Mouse (Mus musculus): ENCODE measurements at regions not wholly inside any gene's neighbourhood (a gene's known extent, or its start where the extent isn't known, plus 50 kb on each side); places are given as distances from the start of the nearest gene placed in this dataset.

DNA sequence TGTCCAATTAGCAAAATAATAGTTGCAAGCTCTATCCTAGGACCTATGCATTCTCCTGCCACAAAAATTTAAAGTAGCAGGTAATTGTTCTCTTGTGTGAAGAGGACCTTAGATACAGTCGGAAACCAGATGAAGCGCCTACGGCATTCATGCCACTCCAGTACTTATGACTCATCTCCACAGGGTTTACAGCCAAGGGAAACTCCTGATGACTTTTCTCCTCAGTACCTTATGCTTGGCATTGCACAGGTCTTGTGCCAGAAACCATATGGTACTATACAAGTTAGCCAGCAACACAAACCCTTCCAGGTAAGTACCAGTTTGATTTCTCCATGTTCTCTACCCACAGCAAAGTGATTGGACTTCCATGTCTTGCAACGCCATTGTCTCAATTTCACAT is 606.3 kb upstream of the Dmac1 start:
- DNase-seq = peak in 1 of 2 experiments; percentile 21

DNA sequence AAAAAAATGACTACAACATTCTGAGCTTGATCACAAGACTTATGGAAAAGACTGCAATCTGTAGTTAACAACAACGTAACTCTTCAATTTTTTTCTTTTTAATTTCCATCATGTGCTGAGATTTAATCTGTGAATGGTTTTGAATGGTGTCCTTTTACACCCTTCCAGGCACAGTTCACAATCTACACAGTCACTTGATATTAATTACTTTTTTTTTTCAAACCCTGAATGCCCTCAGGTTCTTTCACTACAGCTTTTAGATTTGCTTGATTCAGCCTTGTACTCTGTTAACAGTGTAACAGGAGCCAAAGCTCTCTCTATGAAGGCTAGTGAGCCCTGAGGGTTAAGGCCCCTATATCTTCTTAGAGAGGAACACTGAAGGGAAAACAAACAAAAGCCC is 591.7 kb upstream of the Dmac1 start:
- no peak for DNase-seq

DNA sequence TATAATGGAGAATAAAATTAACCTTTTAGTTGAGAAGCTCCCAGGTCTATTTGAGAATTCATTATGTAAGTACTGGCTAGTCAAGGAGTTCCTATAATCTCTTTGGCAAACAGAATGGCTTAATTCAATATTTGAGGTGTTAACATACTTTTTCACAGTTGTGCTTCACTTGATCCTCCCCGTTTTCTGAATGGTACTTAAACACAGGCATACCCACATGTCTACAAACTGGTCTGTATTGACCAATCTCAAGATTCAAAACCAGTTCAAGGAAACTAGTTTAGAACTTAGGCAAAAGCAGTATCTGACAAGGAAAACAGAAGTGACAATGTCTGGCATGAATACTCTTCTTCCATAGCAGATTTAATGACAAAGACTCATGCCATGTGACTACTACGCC is 583.0 kb upstream of the Dmac1 start:
- DNase-seq = no peak

DNA sequence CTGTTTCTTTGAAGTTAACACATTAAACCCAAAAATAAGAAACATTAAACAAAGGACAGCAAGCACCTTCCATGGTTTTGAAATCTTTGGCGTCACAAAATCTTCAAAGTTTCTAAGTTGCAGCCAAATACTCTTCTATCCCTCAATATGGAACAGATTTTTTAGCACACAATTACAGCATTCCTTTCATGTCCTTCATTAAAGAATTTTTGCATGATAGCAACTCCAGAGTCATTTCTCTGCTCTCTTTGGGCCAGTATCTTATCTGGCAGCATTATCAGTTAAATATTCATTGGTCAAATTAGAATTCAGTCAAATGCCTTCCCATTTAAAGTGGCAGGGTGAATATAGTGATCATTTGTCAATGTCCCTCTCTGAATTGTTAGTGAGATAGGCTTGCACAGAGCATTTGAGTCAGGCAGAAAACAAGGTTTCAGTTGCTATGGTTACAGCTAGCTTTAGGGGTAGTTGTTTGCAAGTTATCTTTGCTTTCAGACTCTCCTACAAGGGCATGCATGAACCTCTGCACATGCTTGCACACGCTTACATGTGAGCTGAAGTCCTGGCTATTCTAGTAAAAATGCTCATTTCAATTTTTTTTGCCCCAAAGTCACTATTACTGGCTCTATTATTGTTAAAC is 579.8 kb upstream of the Dmac1 start:
- DNase-seq = no peak

DNA sequence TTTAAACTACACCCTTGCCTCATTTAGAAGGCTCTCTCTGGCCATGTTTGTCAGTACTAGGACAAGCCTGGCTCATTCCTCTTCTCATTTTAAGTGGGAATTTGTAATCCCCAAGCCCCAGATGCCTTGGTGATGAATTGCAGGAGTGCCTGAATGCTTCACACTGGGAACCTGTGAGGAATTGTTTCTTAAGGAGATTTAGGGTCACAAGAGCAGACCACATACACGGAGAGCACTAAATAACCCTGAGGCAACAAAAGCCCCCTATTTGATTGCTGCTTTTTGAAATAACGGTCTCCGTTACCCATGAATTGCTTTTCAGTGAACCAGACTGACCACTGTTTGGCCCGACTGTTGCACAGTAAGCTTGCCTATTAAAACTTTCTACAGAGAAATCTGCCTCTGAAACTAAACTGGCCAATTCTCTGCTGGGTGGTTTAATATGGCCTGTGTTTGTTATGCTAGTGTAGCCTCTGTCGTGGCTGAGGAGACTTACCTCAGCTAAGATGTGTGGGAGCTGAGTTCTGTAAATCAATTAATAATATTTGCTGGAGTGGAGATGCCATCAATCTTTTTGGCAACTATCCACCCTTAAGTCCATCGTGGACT is 577.7 kb upstream of the Dmac1 start:
- DNase-seq = no peak

DNA sequence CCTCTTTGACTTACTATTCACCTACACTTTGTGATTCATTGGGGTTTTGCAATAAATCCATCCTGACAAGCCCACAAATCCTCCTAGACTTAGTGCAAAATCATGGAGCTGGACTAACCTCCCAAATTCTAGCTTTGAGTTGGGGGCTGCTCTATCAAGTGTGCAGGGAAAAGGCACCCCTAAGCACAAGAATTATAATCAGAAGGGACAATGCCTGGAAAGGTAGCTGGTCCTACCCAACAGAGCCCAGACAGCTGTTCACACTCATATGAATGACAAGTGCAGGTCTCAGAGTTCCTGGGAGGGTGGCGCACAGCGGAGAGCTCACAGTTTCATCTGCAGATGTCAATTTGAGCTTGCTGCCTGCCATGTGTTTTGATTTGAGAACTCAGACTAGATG is 572.2 kb upstream of the Dmac1 start:
- DNase-seq = no peak

DNA sequence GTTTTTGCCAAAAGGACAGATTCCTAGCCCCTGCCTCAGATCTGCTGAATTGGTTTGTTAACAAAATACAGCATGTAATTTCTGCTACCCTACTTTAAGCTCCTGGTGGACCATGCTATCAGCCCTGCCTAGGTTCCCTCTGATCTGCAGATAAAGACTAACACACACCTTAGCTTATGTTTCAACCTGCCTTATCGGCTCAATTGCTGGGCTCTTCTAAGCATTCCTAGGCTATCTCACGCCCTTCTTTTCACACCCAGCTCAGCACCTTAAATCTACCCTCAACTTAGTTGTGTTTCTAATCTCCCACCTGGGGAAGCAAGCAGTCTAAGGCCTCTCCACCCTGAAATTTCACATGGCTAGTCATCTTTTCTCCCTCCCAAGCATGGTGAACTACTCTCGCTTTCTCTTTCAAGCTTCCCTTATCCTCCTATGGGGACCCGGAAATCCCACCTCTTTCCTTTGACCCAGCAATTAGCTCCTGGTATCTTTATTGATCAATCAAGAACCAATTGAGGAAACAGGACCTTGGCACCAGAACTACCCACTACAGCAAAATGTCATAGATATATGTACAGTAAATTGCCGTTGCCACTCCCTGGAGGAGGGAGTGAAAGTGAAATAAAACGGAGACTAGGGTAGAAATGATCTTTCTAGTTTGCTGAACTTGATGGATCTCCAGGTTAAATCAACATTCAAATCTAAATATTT is 569.7 kb upstream of the Dmac1 start:
- no peak for DNase-seq

DNA sequence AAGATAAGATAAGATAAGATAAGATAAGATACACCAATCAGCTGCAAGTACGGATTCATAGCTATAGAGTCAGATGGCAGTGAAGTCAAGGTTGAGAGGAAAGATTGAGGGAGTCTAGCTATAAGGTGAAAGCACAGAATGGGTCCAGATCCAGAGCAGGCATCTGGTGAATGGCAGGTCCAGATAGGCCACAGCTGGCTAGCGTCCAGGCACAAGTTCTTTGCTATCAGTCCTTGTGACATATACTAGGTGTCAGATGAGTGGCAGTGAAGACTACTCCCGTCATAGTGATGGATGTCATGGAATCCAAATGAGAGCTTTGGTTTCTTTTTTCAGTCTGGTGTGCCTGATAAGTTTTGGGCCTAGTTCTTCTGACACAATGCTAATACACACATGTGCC is 566.9 kb upstream of the Dmac1 start:
- DNase-seq = no peak

DNA sequence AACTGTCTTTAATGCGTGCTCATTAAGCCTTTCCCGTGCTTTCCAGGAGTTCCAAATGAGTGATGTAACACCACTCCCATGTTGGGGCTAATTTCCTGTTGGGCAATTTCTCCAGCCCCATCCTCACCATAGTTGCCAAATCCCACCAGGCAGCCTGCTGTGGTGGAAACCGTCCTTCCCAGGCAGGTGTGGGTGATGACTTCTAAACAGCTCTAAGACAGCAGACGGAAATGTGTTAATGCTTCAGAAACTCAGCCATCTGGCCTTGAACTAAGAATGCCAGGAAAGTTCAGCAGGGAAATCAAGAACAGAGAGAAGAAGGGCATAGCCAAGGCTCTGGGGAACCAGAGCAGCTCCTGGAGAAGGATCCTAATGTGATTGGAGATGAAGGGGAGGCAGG is 560.5 kb upstream of the Dmac1 start:
- DNase-seq = peak in 1 of 2 experiments; percentile 7

DNA sequence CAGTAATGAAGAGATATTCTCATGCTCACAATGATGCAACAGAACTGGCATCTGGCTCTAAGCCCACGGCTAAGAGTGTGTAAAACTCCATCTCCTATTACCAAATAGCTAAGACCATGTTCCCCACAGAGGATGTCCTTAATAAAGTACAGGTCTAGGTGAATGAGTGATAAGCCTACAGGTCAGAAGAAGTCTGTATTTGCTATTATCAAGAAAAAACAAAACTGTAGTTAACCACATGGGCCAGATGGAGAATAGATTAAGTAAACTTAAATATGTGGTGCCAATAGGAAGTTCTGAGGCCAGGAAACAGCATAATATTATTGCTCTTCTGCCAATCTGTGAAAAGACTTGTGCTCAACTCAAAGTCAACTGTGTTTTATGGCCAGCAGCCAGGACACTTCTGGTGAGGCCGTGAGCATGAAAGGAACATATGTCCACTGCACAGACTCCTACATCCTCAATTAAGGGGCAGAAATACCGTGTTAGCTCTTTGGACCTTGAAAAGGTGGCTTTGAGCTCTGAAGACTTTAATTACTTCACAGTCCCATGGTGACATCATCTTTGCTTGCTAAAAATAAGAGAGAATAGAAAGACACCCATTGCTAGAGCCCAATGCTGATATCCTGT is 549.1 kb upstream of the Dmac1 start:
- peak; percentile 22 to 30 for DNase-seq

DNA sequence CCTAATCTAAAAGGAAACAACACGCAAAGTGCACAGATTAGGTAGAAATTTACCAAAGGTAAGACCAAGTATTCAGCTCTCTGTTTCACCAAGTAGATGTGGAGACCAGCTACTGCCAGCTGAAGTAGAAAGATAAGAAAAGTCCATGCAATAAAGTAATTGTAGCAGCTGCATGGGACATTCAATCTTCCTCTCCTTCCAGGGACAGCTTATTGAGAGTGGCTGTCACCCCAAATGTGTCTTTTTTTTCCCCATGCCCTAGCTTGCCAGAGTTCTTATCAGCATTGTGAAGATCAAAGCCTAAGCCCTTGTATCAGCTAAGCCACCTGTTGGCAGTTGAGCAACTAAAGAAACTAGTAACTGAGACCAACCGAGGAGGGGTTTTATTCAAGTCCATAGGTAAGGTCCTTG is 541.1 kb upstream of the Dmac1 start:
- no peak for DNase-seq

DNA sequence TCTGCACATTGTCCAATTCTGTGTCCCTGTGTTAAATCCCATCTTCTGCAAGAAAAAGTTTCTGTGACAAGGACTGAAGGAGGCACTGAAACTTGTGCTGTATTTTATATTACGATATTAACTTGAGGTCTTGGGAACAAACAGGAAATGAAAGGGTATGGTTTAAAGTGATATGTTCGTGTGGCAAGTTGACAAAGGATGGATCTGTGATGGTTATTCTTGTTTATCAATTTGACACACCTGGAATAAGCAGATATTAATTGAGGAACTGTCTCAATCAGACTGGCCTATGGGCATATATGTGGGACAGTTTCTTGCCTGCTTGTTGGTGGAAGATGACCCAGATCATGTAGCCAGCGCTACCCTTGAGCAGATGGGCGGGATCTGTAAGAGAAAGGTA is 537.9 kb upstream of the Dmac1 start:
- no peak for DNase-seq

DNA sequence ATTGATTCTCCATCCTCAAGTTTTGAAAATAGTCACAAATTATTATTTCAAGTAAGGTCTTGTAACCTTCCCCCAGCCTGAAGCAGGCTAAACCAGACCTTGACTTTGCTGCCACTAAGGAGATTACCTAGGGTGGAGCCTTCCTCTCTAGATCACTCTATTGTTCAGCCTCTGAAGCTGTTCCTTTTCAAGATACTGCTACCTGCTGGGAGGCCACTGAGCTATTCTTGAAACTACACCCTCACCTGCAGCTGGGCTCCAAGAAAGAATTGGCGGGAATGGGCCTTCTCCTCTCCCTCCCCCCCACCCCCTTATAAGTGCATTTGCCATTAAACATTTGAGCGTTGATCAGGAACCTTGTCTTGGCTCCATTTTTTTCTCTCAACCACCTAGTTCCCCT is 534.2 kb upstream of the Dmac1 start:
- DNase-seq = no peak

DNA sequence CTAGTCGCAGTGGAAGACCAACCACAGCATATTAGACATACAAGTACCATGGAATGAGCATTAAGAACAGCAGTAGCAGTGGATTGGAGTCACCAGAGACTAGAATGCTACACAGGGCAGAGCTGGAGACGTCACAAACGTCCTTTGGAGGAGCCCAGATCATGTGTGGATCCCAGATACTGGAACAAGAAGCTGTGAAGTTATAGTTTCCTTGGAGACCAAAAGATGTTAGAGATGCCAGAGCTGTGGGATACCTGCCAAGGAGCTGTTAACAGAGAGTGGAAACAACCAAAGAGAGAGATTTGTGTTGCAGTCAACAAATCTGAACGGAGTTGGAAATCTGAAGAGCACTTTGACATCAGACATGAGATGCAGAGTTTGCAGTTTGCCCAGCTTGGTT is 523.8 kb upstream of the Dmac1 start:
- DNase-seq = no peak

DNA sequence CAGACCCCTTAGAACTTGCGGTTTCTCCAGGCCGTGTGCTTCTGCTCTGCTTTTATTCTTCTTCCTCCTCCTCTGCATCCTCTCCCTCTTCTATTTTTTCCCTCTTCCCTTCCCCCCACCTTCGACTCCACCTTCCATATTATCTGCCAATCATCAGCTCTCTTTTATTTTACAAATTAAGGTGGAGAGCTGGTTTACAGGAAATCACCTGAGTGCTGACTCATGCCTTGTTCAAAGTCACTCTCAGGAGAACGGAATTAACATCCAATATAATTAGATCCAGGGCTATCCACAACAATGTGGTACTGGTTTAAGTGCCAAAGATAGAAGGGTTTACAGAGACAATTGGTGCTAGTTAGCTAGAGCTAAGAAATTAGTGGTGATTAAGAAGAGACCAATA is 523.1 kb upstream of the Dmac1 start:
- DNase-seq = no peak

DNA sequence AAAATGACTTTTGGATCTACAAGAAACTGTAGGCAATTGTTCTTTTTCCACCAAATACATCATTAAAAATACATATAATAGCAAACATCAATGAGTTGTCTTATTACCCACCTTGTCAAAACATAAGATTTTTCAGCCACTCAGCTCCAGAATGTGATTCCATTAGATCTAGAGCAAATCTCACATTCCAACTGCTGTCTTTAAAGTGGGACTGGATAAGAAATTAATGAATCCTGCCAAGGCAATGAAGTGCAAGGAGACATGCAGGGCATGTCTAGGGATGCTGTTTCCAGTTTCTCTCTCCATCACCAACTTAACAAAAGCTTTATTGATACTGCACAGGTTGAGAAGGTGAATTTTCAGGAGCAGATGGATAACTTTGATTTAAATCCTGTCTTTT is 513.7 kb upstream of the Dmac1 start:
- DNase-seq = no peak

DNA sequence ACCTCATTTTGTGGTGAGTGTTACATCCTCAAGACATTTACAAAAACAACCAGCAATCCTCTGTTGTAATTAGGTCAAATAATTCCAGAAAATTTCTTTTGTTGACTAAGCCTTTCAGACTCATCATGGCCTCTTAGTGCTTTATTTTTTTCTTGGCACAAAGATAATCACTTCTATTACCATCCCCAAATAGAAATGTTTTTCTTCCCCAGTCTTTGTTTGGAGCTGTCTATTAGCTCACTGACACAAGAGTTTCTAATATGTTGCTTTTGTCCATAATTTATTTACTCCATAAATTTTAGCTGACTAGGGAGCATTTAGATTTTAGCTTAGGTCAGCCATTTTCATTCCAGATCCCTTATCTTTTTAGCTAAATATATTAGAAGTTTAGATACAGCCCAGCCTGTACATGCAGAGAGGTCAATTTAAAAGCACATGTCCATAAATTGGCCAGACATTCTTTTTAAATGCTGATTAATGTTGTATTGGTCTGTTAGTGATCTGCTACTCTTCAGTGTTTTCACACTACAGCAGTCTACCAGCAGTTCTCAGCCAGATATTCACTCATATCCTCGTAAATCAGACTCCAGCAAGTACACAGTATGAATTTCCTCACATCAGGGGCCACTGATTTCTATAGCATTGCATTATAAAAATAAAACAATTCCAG is 513.0 kb upstream of the Dmac1 start:
- no peak for DNase-seq

DNA sequence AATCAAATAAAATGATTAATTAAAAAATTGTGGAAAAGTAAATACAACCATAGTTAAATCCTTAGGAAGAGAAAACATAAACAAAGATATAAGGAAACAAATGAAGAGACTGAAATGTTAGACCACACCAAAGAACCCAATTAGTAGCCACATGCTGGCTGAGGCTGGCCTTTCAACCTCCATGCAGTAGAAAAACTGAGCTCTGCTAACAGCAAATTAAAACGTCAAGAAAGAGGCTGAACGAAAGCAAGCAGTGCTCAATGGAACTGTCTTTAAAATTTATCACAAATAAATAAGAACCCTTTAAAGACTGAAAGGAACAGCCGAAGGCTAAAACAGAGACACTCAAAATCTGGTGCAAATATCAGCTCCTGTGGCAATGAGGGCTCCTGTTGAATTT is 509.3 kb upstream of the Dmac1 start:
- DNase-seq = no peak

DNA sequence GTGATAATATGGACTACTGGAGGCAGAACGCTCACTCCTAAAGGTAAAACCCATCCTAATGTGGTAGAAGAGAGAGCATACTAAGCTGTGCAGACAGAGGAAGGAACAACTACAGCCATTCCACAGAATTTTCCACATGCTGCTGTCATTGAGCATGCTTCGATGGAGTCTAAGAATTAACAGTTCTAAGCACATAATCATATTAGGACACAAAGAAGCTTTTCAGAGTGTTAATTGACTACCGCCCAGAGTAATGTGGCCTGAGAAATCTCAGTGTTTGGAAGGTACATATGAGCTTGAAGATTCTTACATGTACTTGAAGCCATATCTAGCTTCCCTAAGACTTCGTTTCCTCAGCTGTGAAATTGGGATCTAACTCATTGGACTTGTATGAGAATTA is 508.3 kb upstream of the Dmac1 start:
- no peak for DNase-seq

DNA sequence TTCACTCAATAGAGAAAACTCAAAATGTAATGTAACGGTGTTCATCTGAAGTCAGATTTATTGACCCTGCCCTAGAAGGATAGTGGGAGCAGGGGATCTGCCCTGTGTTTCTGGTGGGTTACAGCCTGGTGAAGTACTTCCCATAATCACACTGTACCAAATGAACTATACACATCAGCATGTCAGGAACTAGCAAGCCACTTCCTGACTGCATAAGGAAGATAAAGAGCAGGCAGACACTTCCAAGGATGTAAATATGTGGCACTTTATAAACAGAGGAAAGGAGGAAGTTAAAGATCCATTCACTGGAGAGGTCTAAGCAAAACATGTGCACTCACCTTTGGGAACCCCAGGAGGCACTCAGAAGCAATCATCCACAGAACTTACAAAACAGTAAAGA is 501.4 kb upstream of the Dmac1 start:
- DNase-seq = no peak

DNA sequence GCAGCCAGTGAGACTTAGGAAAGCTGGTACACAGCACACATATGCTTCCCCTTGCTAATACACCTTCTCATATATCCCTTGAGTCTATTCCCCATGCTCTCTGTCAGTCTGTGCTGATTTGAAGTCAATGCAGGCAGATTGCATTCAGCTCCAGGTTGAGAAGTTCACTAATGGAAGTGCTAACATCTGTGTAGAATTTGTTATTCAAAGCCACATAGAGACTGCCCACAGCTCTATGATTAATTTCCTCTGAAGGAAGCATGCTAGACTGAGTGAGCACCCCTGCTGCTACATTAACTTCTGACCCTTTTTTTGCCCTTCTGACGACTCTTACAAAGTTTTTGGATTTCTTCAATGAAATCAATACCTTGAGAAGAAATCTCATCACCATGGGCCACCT is 486.0 kb upstream of the Dmac1 start:
- DNase-seq = no peak

DNA sequence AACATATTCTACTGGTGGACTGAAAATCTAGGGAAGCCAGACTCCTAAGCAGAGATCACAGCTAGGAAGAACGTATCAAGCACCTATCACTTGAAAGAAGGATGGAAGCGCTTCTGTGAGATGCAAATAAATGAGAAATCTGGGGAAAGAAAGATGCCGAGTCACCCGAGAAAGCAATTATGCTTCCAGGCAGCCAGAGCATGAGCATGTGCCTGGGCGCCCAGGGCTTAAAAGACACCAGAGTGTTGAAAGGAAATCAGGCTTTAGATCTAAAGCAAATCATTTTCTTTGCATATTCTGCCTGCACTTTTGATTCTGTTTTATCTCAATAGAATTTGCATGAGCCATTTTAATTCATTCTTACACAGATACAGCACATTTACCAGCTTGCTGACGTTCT is 466.5 kb upstream of the Dmac1 start:
- DNase-seq = no peak

DNA sequence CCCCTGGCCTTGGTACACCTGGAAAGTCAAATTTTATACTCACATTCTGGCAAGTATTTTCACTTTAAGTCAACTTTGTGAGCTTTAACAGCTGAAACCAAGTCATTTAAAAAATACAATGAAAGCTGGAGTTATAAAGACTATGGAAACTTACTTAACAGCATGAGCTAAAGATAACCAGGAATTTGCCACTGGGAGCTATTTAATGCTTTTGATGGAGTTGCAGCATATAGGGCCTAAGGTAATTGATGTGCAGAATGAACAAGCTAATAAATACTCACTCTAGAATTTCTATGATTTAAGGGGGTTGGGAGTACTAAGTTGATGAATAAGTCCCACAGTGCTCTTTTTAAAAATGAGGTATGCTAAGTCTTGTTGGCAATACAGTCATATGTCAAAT is 463.5 kb upstream of the Dmac1 start:
- no peak for DNase-seq

All from cerebellum, postnatal 36 days (tissue).